Mouse (Mus musculus): Measurements from ENCODE around the gene Ugt2a3. TPM values are rescaled to one million over a fixed set of nuclear protein-coding genes. Genes with fewer than 3 reads are reported as not detected.
"Not testable (repeated sequence)": the region's sequence is repeated elsewhere in the genome, so short reads cannot be mapped to it uniquely, and the experiment has no call there.

The Ugt2a3 gene
- not detected for total RNA-seq (2021)

DNA sequence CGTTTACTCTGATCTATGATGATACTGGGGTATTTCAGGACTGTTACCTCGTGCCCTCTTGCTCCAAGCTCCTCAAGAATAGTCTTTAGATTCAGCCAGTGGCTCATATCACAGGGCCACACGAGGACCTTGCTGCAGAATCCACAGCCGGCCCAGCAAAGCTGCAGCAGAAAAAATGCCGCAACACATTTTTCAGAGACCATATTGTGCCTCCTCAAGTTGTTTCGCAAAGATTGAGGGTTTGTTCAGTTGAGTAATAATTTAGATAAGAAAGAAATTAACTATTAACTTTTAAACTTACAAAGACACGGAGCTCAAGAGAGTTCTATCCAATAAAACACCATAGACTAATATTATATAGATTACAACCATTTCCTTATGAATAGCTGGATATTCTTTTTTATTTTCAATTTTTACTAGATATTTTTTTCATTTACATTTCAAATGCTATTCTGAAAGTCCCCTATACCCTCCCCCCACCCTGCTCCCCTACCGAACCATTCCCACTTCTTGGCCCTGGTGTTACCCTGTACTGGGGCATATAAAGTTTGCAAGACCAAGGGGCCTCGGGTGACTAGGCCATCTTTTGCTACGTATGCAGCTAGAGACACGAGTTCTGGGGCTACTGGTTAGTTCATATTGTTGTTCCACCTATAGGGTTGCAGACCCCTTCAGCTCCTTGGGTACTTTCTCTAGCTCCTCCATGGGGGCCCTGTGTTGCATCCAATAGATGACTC, at the start of gene Ugt2a3:
Gene Ugt2a3, minus strand, starts transcription at position 235 of the 737 bp plus-strand sequence.
- intact Hi-C loops (cut with DNase I): no loop called here
- no peak for DNase-seq

DNA sequence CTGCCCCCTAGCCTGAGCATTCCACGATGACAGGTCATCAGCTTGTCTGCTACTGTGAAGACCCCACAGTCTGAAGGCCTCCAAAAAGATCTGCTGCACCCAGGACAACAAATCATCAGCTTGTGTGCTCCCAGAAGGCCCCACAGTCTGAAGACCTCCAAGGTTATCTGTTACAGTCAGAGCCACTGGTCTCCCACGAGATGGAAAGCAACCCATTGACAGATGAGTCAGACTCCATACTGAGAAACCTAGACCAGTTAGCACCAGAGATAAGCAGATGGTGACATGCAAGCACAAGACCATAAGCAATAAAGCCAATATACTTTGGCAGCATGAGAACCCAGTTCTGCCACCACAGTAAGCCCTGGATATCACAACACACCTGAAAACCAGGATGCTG, 43.2 kb upstream of the Ugt2a3 start:
- no peak for DNase-seq
- intact Hi-C loops (cut with DNase I): no loop called here

DNA sequence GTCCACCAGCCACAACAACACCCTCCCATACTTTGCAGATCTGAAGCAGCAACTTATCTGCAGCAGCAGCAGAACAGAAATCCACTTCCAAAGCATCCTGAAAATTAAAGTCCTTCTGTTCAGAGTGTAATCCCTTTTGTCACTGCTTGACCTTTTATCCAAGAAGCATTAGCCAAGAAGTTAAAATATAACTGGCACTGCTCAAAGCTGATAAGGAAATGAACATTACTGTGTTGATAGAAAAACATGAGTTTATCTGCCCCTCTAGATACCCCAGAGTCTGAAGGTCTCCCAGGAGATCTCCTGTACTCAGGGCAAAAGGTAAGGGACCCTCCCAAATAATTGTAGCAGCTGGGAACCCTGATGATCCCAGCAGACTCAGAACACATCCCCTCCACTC, 42.8 kb upstream of the Ugt2a3 start:
- DNase-seq: no peak
- intact Hi-C loops (cut with DNase I): no loop called here

DNA sequence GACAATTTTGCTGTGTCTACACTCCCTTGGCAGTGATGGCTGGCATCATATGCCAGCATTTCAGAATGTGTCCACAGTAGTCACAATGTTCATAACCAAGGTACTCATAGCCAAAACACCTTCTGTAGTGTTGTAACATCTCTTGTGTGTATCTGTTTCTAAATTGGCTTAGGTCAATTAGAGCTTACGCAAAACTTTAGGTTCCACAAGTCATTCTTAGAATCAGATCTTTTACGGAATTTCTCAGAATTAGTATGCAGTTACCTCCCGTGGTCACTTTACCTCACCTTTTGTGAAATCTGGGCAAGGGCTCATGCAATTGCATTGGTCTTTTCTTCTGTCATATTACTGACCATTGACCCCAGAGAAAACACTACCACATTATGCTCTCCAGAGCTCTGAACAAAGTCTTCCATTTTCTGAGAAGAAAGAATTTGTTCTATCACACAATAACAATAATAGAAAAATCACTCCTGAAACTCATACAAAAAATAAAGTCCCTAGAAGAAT, 38.9 kb upstream of the Ugt2a3 start:
- DNase-seq: no peak
- intact Hi-C loops (cut with DNase I): no loop called here

DNA sequence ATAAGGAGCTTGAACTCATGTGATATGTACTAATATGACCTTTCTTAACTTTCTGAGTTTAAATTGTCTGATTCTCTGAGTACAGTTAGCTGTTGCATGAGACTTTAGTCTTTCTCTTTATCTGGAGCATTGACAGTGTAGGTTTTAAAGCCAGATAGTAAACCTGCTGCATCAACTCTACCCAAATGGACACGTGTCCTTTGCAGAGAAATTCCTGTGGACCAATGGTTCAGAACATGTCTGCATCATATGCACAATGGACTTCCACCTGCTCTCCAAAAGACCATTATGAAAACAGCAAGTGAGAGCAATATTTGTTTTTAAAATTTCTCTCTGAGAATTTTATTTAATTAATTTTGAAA, 36.5 kb upstream of the Ugt2a3 start:
- intact Hi-C loops (cut with DNase I): no loop called here
- no peak for DNase-seq

DNA sequence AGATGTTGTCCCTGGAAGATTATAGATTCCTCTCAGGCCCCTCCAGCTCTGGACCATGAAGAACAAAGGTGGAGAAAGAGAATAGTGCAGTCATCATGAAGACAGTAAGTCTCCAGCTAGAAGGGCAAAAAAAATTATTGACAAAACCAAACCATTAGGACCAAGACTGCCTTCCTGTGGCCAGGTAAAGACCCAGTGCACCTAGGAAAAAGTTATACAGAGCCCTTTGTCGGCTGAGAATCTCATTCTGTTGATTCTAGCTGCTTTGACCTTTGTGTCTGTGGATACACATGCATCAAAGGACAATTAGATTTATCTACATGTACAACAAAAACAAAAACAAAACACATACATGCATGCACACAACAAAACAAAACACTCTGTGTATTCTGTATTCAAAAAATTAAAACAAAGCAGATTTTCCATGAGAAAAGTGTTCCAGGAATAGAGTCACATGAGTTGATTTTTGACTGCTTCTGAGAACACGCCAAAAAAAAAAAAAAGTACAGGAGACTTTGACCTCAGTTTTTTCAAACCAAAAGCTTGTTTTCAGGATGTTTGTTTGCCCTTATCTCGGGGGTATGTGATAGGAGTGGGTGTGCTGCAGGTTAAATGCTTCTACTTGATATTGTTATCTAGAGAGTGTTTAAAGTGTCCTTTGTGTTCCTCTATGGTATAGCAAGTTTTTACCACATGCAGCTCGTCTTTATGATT, 36.0 kb upstream of the Ugt2a3 start:
- DNase-seq; intact Hi-C loops (cut with DNase I): not testable (repeated sequence)

DNA sequence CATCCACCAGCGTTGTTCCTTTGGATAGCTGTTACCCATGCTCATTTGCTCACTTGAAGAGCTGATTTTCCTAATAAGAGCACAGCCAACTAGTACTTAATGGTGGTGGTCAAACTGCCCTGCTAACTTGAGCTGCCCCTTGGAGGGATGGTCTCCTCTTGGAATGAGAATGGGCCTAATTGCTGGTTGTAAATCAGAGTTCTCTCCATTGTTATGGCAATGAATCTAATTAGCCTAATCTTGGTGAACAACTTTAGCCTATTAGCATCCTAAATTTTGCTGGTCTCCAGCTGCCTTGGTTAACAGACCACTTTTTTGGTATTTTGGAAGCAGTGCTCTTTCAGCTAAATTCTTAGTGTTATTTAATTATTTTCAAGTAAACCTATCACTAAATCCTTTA, 13.4 kb upstream of the Ugt2a3 start:
- intact Hi-C loops (cut with DNase I): loop anchor here (2.0 kb wide), 1 partner anchor 60 kb away; no protein-coding TSS in a partner anchor
- no peak for DNase-seq

DNA sequence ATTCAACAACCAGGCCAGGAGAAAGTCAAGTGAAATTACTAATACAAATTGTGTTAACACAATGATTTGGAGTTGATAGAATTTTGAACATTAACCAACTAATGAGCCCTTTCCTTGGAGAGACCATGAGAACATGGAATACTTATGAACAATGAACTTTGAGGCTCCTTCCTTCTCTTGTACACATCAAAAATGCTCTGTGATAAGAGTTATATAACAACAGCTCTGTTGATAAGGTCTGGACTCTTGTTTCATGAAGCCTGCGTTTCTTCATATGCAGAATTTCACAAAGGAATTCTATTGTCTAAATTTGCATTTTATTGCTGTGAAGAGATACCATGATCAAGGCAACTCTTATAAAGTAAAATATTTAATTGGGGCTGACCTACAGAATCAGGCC, 12.2 kb upstream of the Ugt2a3 start:
- DNase-seq; intact Hi-C loops (cut with DNase I): not testable (repeated sequence)

DNA sequence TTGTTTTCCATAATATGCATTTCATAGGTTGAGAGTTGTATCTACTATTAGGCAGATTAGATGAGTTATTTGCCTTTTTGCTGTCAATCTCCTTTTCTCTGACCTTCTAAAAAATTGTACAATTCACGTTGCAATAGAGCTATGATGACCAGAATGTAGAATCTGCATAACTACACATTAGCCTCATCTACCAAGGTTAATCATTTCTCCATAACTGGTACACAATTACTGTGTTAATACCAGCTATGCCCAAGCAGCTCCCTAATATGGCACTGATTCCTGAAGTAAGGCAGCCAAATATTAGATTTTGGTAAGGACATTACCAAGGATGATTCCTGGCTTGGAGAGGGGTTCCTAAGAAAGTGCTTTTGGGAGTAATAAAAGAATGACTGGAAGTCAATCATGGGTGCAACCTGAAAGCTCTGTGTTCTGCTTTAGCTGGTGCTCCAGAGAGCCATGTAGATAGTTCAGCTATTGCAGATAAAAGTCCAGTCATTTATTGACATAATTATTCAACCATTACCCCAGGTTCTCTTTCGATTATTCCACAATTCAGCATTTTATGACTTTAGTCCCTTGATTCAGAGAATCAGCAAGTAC, 10.6 kb upstream of the Ugt2a3 start:
- intact Hi-C loops (cut with DNase I): not testable (repeated sequence)

DNA sequence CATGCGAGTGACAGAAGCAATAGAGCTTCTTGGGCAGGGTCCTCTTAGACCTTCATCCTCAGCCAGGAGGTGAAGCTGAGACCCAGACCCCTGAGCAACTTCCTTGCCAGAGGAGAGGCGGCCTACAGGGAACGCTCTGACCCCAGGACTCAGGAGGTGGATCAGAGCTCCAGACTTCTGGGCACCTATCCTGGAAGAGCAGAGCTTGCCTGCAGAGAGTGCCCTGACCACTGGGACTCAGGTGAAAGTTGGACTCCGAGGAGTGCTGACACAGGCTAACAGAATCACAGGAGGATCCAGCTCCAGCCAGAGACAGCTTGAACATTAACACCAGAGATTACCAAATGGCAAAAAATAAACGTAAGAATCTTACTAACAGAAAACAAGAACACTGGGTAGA, 3.5 kb upstream of the Ugt2a3 start:
- DNase-seq: no peak
- intact Hi-C loops (cut with DNase I): no loop called here

More for the DNA sequence above, 10.6 kb upstream of the Ugt2a3 start:
- DNase-seq: not testable (repeated sequence)

DNA sequence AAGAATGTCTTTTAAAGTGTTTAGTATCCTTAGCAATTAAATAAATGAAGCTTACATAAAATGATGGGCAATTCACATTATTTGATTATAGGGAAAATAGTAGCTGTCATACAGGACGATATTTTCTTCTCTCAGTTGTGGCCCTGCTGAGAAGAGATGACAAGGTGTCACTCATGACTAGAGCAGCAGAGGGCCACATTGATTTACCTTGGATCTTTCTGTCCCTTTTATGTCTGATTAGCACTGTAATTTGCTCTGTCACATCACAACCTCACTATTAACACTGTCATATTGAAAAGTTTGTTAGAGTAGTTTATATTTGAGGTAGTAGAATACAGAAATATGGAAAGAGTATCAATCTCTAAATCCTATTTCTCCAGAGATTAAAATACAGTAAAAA, 1.8 kb downstream of the Ugt2a3 start:
- intact Hi-C loops (cut with DNase I): no loop called here
- no peak for DNase-seq

DNA sequence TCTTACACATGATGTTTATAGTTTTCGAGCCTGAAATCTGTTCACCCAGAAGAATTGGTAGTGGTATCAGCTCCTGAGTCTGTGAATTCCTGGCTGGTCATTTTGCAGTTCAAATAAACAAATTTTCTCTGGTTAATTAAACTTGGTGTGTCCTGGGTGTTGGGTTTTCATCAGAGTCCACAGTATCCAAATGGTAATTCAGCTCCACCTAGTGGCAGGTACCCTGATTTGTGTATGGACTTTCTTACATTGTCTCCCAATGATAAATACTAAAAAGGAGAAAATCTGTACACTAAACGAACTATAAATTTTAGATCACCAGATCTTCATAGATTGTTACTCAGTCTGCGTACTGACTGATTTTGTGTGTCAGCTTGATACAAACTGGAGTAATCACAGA, 3.4 kb downstream of the Ugt2a3 start:
- intact Hi-C loops (cut with DNase I): no loop called here
- no peak for DNase-seq

DNA sequence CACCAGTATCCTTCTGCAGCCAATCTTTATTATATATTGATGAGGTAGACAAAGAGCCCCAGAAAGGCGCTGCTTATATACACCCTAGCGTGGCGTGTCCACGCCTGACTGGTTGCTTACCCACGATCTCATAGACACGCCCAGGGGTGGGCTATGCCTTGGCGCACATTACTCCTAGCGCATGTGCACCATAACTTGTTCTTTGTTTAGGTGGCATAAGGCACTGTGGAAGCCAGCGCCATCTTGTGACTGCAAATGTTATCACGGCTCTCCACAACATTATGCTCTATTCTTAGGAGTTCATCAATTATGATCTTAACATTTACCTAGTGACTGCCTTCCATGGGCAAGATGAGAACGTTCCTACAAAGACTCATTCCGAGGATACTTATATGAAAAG, 25.6 kb downstream of the Ugt2a3 start:
- DNase-seq: no peak
- intact Hi-C loops (cut with DNase I): no loop called here

DNA sequence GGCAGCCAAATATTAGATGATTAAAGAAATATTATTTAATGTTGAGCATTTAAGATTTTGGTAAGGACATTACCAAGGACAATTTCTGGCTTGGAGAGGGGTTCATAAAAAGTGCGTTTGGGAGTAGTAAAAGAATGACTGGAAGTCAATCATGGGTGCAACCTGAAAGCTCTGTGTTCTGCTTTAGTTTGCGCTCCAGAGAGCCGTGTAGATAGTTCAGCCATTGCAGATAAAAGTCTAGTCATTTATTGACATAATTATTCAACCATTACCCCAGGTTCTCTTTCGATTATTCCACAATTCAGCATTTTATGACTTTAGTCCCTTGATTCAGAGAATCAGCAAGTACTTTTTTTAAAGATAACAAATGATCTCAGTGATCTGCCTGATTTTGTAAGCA, 50.8 kb downstream of the Ugt2a3 start:
- intact Hi-C loops (cut with DNase I); DNase-seq: not testable (repeated sequence)

DNA sequence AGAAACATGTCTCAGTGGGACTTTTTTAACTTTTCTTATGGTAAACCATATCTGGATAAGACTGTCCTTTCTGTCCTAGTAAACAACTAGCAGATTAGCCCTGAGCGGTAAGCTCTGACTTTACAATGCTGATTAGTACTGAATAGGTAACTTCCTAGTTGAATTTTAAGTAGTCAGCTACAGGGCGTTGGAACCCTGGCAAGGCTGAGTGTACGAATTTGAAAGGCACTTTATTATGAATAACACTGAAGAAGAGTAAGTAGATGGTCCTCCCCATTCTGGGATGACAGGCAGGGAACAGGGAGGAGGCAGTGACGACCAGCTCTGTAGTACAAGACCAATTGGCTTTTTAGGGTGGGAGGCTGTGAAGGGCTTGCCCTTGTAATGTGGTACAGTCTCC, 61.0 kb downstream of the Ugt2a3 start:
- intact Hi-C loops (cut with DNase I); DNase-seq: not testable (repeated sequence)

DNA sequence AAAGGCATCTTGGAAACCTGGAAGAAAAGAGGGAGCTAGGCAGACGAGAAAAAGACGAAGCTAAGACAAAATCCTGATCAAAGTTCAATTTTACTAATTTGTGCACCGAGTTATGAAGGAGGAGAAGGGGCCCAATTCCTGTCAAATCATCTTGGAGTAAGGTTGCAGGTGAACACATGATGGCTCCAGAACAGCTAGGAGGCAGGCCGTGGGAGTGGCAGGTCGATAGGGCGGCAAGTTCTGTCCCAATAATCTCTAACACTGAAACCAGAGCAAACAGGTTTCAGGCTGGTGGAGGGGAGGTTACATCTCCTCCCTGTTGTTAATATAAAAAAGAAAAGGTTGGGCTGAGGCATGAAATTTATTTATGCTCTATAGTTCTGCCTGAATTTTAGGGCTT, 61.4 kb downstream of the Ugt2a3 start:
- intact Hi-C loops (cut with DNase I): no loop called here
- DNase-seq: no peak

Other genes starting within 250 kb of the Ugt2a3 start
- not detected for gene Ugt2b36, start 244.6 kb downstream of the Ugt2a3 start, total RNA-seq (2021)
- not detected for gene Ugt2b5, start 196.9 kb downstream of the Ugt2a3 start, total RNA-seq (2021)
- not detected for gene Ugt2b37, start 82.4 kb downstream of the Ugt2a3 start, total RNA-seq (2021)
- not detected for gene Ugt2b38, start 87.0 kb upstream of the Ugt2a3 start, total RNA-seq (2021)
- gene Ugt2a2, start 145.1 kb upstream of the Ugt2a3 start, total RNA-seq (2021): not detected
- gene Gm43638, start 149.6 kb upstream of the Ugt2a3 start, total RNA-seq (2021): not detected
- not detected for gene Ugt2a1, start 153.7 kb upstream of the Ugt2a3 start, total RNA-seq (2021)
- not detected for gene Sult1b1, start 201.0 kb upstream of the Ugt2a3 start, total RNA-seq (2021)
- gene Sult1d1, start 231.8 kb upstream of the Ugt2a3 start, total RNA-seq (2021): not detected